Mouse (Mus musculus) intestine, postnatal 0 days (tissue): ENCODE results near the gene Prcc. TPM values are rescaled to one million over a fixed set of nuclear protein-coding genes. Genes with fewer than 3 reads are reported as not detected.
A peak's percentile ranks its signal among the peaks of the same experiment; 100 is the strongest.
"Not testable (repeated sequence)": the region's sequence is repeated elsewhere in the genome, so short reads cannot be mapped to it uniquely, and the experiment has no call there.

Source experiments
- ATAC-seq: fragments of 200-750 bp; cut with Nextera tagmentation; 2 replicates; pipeline ENCODE4 v1.8.0; 2017; ENCODE audit warnings: mild to moderate bottlenecking, moderate TSS enrichment, moderate library complexity
- H3K27ac ChIP-seq: fragments of 300-500 bp; sonication (generic); 2 replicates; pipeline ENCODE4 v1.5.1; 2014; ENCODE audit warnings: mild to moderate bottlenecking, low read depth, low read length, moderate library complexity
- H3K27me3 ChIP-seq: fragments of 300-500 bp; sonication (generic); replicated peaks from 2 replicates; pipeline ENCODE4 v1.6.1; 2014; ENCODE audit warnings: low read length, mixed read lengths; ENCODE audit not compliant: control insufficient read depth, insufficient read depth
- H3K36me3 ChIP-seq: fragments of 300-500 bp; sonication (generic); 2 replicates; pipeline ENCODE4 v1.6.1; 2014; ENCODE audit warnings: mild to moderate bottlenecking, moderate library complexity; ENCODE audit not compliant: control insufficient read depth, insufficient read depth
- H3K4me1 ChIP-seq: fragments of 300-500 bp; sonication (generic); replicated peaks from 2 replicates; pipeline ENCODE4 v1.6.1; 2014; ENCODE audit warnings: antibody characterized with exemption, low read length, mixed read lengths; ENCODE audit not compliant: control insufficient read depth, insufficient read depth
- H3K4me2 ChIP-seq: fragments of 300-500 bp; sonication (generic); replicated peaks from 2 replicates; pipeline ENCODE4 v1.6.1; 2014; ENCODE audit warnings: low read depth, mild to moderate bottlenecking, moderate library complexity
- H3K4me3 ChIP-seq: fragments of 300-500 bp; sonication (generic); 2 replicates; pipeline ENCODE4 v1.5.1; 2014; ENCODE audit warnings: low read depth, low read length
- H3K9ac ChIP-seq: fragments of 300-500 bp; sonication (generic); 2 replicates; pipeline ENCODE4 v1.6.1; 2014; ENCODE audit warnings: mild to moderate bottlenecking, low read depth, low read length
- H3K9me3 ChIP-seq: fragments of 300-500 bp; sonication (generic); 2 replicates; pipeline ENCODE4 v1.6.1; 2016; ENCODE audit warnings: mixed run types; ENCODE audit not compliant: control insufficient read depth
- CTCF ChIP-seq: sonication (generic); IDR thresholded peaks from 2 replicates; pipeline ENCODE4 v1.5.1; 2016; ENCODE audit warnings: low read depth, mild to moderate bottlenecking, control low read depth, antibody characterized with exemption, moderate library complexity
- WGBS: fragments of 180-500 bp; shearing (Covaris S2); extraction: QIAGEN DNeasy Blood & Tissue Kit; methylation state at CpG from one replicate; pipeline ENCODE4 v1.1.7; 2014; 5-methylcytosine and 5-hydroxymethylcytosine counted together
- polyA plus RNA-seq: library from polyadenylated mRNA; unstranded; fragments of >200 nt; fragmentation: Nextera tagmentation; extraction: Ambion mirVana; gene quantifications from 2 replicates; pipeline ENCODE4 v1.2.1, GENCODE M21; 2015

The Prcc gene
- polyA plus RNA-seq, 1 experiment from 2014 or later, result 7.9 TPM

DNA sequence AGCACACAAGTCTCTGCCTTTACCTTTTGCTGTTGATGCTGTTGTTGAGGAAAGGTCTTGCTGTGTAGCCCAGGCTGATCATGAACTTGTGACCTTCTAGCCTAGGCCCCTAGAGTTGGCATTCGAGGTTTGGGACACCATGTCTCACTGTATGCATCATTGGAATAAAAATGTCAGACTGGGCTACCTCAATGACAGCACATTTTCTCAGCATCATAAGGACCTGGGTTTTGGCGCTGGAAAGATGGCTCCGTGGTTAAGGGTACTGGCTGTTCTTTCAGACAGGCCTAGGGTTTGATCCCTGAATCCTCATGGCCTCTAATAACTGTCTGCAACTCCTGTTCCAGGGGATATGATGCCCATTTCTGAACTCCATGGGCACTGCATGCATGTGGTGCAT, 14.4 kb upstream of the Prcc start:
- WGBS, result 83% methylated on average over 3 of the region's 3 CpGs
- no peak overlapping the region for H3K9ac ChIP-seq

GRCm38 (mm10) chr3:87899266-87899665, 13.9 kb upstream of the Prcc start:
- TF ChIP-seq CTCF, result no peak
- 61% methylated on average over 3 of the region's 3 CpGs for WGBS

More for the DNA sequence above, 14.4 kb upstream of the Prcc start:
- H3K27me3 ChIP-seq, result no peaks in the 10 kb centered on the region
- ATAC-seq, result no peak
- TF ChIP-seq CTCF, result no peak
- no peaks in the 10 kb centered on the region for H3K9me3 ChIP-seq
- H3K36me3 ChIP-seq, result no peaks in the 10 kb centered on the region
- no peak overlapping the region for H3K4me3 ChIP-seq
- H3K4me1 ChIP-seq, result no peaks in the 10 kb centered on the region
- H3K4me2 ChIP-seq, result no peak overlapping the region
- no peak overlapping the region for H3K27ac ChIP-seq

DNA sequence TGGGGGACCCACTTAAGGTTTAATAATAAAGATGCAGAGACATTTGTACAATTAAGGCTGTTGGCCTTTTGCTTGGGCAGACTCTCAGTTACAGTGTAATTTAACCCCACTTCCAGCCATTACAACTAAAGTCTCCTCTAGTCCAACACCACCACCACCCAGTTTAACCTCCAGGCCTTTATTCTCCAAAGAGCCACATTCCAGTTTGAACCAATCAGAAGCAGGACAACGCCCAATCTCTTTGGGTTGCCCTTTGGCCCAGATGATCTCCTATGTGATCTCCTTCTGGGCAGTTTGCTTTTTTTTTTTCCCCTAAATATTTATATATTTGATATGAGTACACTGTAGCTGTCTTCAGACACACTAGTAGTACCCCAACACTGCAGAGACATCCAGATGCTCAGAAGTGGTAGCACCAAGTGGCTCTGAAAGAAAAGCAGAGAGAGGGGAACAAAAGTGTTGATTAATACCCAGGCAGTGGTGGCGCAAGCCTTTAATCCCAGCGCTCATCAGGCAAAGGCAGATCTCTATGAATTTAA, 8.0 kb upstream of the Prcc start:
- Histone ChIP-seq H3K9me3 (no peaks in the 10 kb centered on the region), H3K4me1 (no peaks in the 10 kb centered on the region), H3K9ac (no peak overlapping the region), H3K4me2 (no peak overlapping the region), H3K4me3 (no peak overlapping the region), H3K27me3 (no peaks in the 10 kb centered on the region), H3K36me3 (no peaks in the 10 kb centered on the region), H3K27ac (no peak overlapping the region)
- no peak for TF ChIP-seq CTCF
- 74% methylated on average over 3 of the region's 3 CpGs for WGBS
- ATAC-seq, result no peak

More at GRCm38 (mm10) chr3:87899266-87899665, 13.9 kb upstream of the Prcc start:
- Histone ChIP-seq H3K27me3 (no peaks in the 10 kb centered on the region), H3K4me3 (no peak overlapping the region), H3K36me3 (no peaks in the 10 kb centered on the region), H3K4me2 (no peak overlapping the region), H3K27ac (no peak overlapping the region), H3K9ac (no peak overlapping the region), H3K9me3 (no peaks in the 10 kb centered on the region), H3K4me1 (no peaks in the 10 kb centered on the region)
- ATAC-seq, result no peak

- Histone ChIP-seq H3K9ac (no peak overlapping the region), H3K27ac (no peak overlapping the region), H3K27me3 (no peaks in the 10 kb centered on the region), H3K4me2 (no peak overlapping the region), H3K9me3 (no peaks in the 10 kb centered on the region), H3K36me3 (no peaks in the 10 kb centered on the region), H3K4me1 (no peaks in the 10 kb centered on the region), H3K4me3 (no peak overlapping the region)
- no peak for ATAC-seq
- 62% methylated on average over 3 of the region's 3 CpGs for WGBS
- TF ChIP-seq CTCF, result no peak
Measured at GRCm38 (mm10) chr3:87891481-87891880, 6.1 kb upstream of the Prcc start.

DNA sequence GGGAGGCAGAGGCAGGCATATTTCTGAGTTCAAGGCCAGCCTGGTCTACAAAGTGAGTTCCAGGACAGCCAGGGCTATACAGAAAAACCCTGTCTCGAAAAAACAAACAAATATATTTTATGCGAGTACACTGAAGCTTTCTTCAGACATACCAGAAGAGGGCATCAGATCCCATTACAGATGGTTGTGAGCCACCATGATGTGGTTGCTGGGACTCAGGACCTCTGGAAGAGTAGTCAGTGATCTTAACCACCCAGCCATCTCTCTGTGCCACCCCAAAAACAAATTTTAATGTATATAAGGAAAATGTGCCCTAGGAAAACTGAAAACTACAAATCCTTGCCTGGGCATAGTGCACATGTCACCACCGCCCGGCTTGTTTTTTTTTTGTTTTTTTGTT, 2.0 kb upstream of the Prcc start:
- ATAC-seq, H3K36me3 ChIP-seq, H3K9me3 ChIP-seq, H3K4me3 ChIP-seq, H3K4me2 ChIP-seq, H3K27ac ChIP-seq, H3K9ac ChIP-seq, H3K27me3 ChIP-seq, H3K4me1 ChIP-seq: not testable (repeated sequence)
- WGBS, result 89% methylated on average over 4 of the region's 4 CpGs
- TF ChIP-seq CTCF, result peak; percentile 41

- Histone ChIP-seq H3K9me3 (no peaks in the 10 kb centered on the region), H3K4me3 (no peak overlapping the region), H3K4me2 (peak overlapping the region; percentile 55; the same call in 1 of the 2 replicates), H3K27me3 (no peaks in the 10 kb centered on the region), H3K36me3 (no peaks in the 10 kb centered on the region), H3K4me1 (0 out of 2 replicates have a peak, but pooled peaks cover 4% of the 10 kb centered on the region), H3K9ac (no peak overlapping the region), H3K27ac (no peak overlapping the region)
- no peak for ATAC-seq
- TF ChIP-seq CTCF, result no peak
- 88% methylated on average over 6 of the region's 6 CpGs for WGBS
Measured at GRCm38 (mm10) chr3:87886416-87886815, 1.0 kb upstream of the Prcc start.

DNA sequence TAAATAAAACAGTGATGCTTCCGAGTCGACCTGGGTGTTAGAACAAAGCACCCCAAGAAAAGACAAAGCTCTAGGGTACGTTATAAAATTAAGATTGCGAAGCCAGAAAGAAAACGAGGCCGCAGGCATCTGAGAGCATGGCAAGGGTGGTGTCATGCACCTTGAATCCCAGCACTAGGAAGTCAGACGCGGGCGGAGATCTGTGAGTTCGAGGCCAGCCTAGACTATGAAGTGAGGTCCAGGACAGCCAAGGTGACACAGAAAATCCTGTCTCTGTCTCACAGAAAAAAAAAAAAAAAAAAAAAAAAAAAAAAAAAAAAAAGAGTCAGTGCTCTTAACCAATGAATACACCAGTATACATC, 577 bp upstream of the Prcc start:
- H3K9me3 ChIP-seq, result no peaks in the 10 kb centered on the region
- H3K36me3 ChIP-seq, result no peaks in the 10 kb centered on the region
- no peak for ATAC-seq
- peak overlapping the region; percentile 55 for H3K4me2 ChIP-seq
- H3K27ac ChIP-seq, result no peak overlapping the region
- H3K27me3 ChIP-seq, result no peaks in the 10 kb centered on the region
- no peak for TF ChIP-seq CTCF
- H3K9ac ChIP-seq, result no peak overlapping the region
- H3K4me3 ChIP-seq, result peak overlapping the region; percentile 84
- 12% methylated on average over 10 of the region's 10 CpGs for WGBS
- H3K4me1 ChIP-seq, result 0 out of 2 replicates have a peak, but pooled peaks cover 4% of the 10 kb centered on the region
